Comparison of ENCODE assay signal across 8 mouse cellular contexts in the genomic region with DNA sequence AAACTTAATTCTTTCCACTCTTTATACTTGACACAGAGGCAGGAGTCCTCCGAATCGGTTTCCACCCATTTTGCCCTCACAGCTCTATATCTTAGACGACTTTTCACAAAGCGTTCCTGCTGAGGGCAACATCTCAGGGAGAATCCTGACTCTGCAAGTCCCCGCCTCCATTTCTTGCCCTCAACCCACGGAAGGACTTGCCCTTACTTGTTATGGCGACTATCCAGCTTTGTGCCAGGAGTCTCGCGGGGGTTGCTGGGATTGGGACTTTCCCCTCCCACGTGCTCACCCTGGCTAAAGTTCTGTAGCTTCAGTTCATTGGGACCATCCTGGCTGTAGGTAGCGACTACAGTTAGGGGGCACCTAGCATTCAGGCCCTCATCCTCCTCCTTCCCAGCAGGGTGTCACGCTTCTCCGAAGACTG. TPM values are rescaled to one million over a fixed set of nuclear protein-coding genes. Genes with fewer than 3 reads are reported as not detected.
DNase-seq lines count a peak whose midpoint lies in the region; ATAC-seq lines count a peak whose summit lies in the region.

Gene Wrap53, minus strand, starts transcription at position 165 of the 424 bp plus-strand sequence.
Gene Trp53, plus strand, starts transcription at position 269 of the 424 bp plus-strand sequence.

- H3K4me3 ChIP-seq in intestine, embryonic 14.5 days (ENCODE audit: low read depth, low read length), result peak within 1 kb of the TSS; percentile 78

- peak within 1 kb of the TSS; percentile 92 for H3K9ac ChIP-seq in intestine, embryonic 14.5 days (ENCODE audit: low read length)

- H3K27ac ChIP-seq in intestine, embryonic 14.5 days (ENCODE audit: low read depth), result peak within 1 kb of the TSS; percentile 96

- no peaks in the 10 kb centered on the region for H3K9me3 ChIP-seq in intestine, embryonic 14.5 days (ENCODE audit: control insufficient read depth, low read length)

- 0% methylated on average over 13 of the region's 13 CpGs for WGBS in intestine, embryonic 14.5 days

- peak; percentile 59 for ATAC-seq in intestine, embryonic 14.5 days (replicated peaks; ENCODE audit: low FRiP score, low TSS enrichment, low read depth)

- intact Hi-C loops in left cerebral cortex, postnatal 14 days (cut with DNase I), result loop anchor here (2.0 kb wide), 1 partner anchor 35 kb away; no protein-coding TSS in a partner anchor

- H3K4me2 ChIP-seq in intestine, embryonic 14.5 days (ENCODE audit: low read length), result peak within 1 kb of the TSS; percentile 84

- no peaks in the 10 kb centered on the region for H3K27me3 ChIP-seq in intestine, embryonic 14.5 days (replicated peaks; ENCODE audit: control insufficient read depth, insufficient read depth, low read length)

- H3K4me1 ChIP-seq in intestine, embryonic 14.5 days (replicated peaks; ENCODE audit: control insufficient read depth, insufficient read depth, low read length), result peaks cover 21% of the 10 kb centered on the region

- peak; percentile 77 to 80 for DNase-seq in adrenal gland, adult 18-20 months (ENCODE audit: low spot score in 2 of 2)
- peak; percentile 96 for DNase-seq in embryo, embryonic 11 days
- DNase-seq in gastrocnemius, postnatal 25 days, result peak; percentile 90
- DNase-seq in intestine, embryonic 14.5 days (ENCODE audit: low spot score), result peak; percentile 88
- peak; percentile 89 to 94 for DNase-seq in left cerebral cortex, postnatal 14 days (ENCODE audit: low spot score in 2 of 2)
- DNase-seq in mesoderm, embryonic 11.5 days (ENCODE audit: low read depth, low spot score), result peak; percentile 95
- peak; percentile 85 to 89 for DNase-seq in right cerebral cortex, postnatal 36 days (ENCODE audit: low spot score in 2 of 2)
- peak; percentile 94 for DNase-seq in yolk sac, embryonic 10.5 days (ENCODE audit: low spot score)

- H3K36me3 ChIP-seq in intestine, embryonic 14.5 days (ENCODE audit: control insufficient read depth, insufficient read depth, low read length), result peaks cover 12% of the 10 kb centered on the region; the same call in 1 of the 2 replicates

RNA-seq across cellular contexts. Expression of gene Wrap53, which starts in this region (rescaled TPM):
- total RNA-seq in adrenal gland, adult 18-20 months (2021), result 10 to 100 TPM in 1 of 2 experiments, 1 to 10 TPM in 1; 9.6 to 10.9 TPM
- total RNA-seq in gastrocnemius, postnatal 25 days (2021), result 1 to 10 TPM; 3.4 to 3.7 TPM
- polyA plus RNA-seq in intestine, embryonic 14.5 days (2014; fragmentation: Nextera tagmentation; extraction: Ambion mirVana), result 26.8 and 31.8 TPM in 2 replicates
- 1 to 10 TPM; 6.9 to 8.3 TPM for total RNA-seq in left cerebral cortex, postnatal 14 days (2021)

RNA-seq across cellular contexts. Expression of gene Trp53, which starts in this region (rescaled TPM):
- total RNA-seq in adrenal gland, adult 18-20 months (2021), result 10 to 100 TPM; 48.4 to 53.4 TPM
- total RNA-seq in gastrocnemius, postnatal 25 days (2021), result 10 to 100 TPM; 12.2 to 12.7 TPM
- 176 and 192 TPM in 2 replicates for polyA plus RNA-seq in intestine, embryonic 14.5 days (2014; fragmentation: Nextera tagmentation; extraction: Ambion mirVana)
- total RNA-seq in left cerebral cortex, postnatal 14 days (2021), result 10 to 100 TPM; 21.2 to 21.9 TPM

Comparison
In these comparisons a context has a peak if more than half of its experiments do, and no peak if none do; other contexts are left out.
1. Peak in every context shown above with its lines: DNase-seq, ATAC-seq, H3K4me3 ChIP-seq and H3K27ac ChIP-seq.